In genomic region chr6:131466838-131467237, GRCm38 (mm10) we compare ENCODE assay signal across 13 mouse cellular contexts. TPM values are rescaled to one million over a fixed set of nuclear protein-coding genes. Genes with fewer than 3 reads are reported as not detected.
DNase-seq lines count a peak whose midpoint lies in the region; ATAC-seq and TF ChIP-seq lines count a peak whose summit lies in the region.
"Had no signal": no experiment of that assay in that cellular context is flagged by ENCODE, and none has a peak within 500 bp of the region (broad histone marks: within the 10 kb centered on the region; RNA-seq: fewer than 3 reads in every experiment).

No protein-coding gene starts in this region.

- TF ChIP-seq EP300 in heart, adult 2 months (IDR thresholded peaks at IDR 0.05; ENCODE audit: insufficient read depth, low read depth, low read length): no peak

- H3K9ac ChIP-seq in heart, adult 2 months (ENCODE audit: low read depth, low read length): no peak overlapping the region
- H3K9ac ChIP-seq in midbrain, embryonic 14.5 days (replicated peaks; ENCODE audit: low read length): no peak overlapping the region
- no peak overlapping the region for H3K9ac ChIP-seq in midbrain, embryonic 11.5 days (ENCODE audit: low read length)
- H3K9ac ChIP-seq in embryonic facial prominence, embryonic 14.5 days (ENCODE audit: low read depth, low read length): no peak overlapping the region
- H3K9ac ChIP-seq: liver, embryonic 13.5 days had no signal

- no peak for ATAC-seq in midbrain, embryonic 14.5 days (ENCODE audit: low FRiP score, low TSS enrichment)
- no peak for ATAC-seq in midbrain, embryonic 11.5 days (ENCODE audit: low FRiP score)
- ATAC-seq in embryonic facial prominence, embryonic 14.5 days (ENCODE audit: low read depth): no peak

- DNase-seq in heart, adult 2 months: no peak
- DNase-seq in heart, embryonic 10.5 days (ENCODE audit: low spot score): no peak
- peak; percentile 62 for DNase-seq in midbrain, embryonic 14.5 days
- DNase-seq in midbrain, embryonic 11.5 days (ENCODE audit: low spot score, missing footprints): no peak
- DNase-seq in embryonic facial prominence, embryonic 14.5 days (ENCODE audit: low spot score): peak; percentile 33
- peak; percentile 9 for DNase-seq in telencephalon, adult 2 months (ENCODE audit: low read depth, low spot score)
- DNase-seq in gastrocnemius, postnatal 10 days: no peak
- DNase-seq in gastrocnemius, adult 8-10 months (ENCODE audit: low spot score in 2 of 2): no peak
- DNase-seq: cerebellum, adult 18-20 months; gastrocnemius, postnatal 14 days; liver, embryonic 13.5 days had no signal

- TF ChIP-seq POLR2A in heart, adult 2 months (IDR thresholded peaks at IDR 0.05; ENCODE audit: insufficient read depth, low read depth, low read length): no peak

- intact Hi-C loops in heart, adult 2 months (cut with DNase I): no loop called here

- no peaks in the 10 kb centered on the region for H3K4me1 ChIP-seq in heart, adult 2 months (ENCODE audit: control insufficient read depth, insufficient read depth, low read length)
- H3K4me1 ChIP-seq in heart, embryonic 10.5 days: no peaks in the 10 kb centered on the region
- no peaks in the 10 kb centered on the region for H3K4me1 ChIP-seq in midbrain, embryonic 14.5 days (ENCODE audit: control insufficient read depth, insufficient read depth, low read length)
- H3K4me1 ChIP-seq in midbrain, embryonic 11.5 days (ENCODE audit: control insufficient read depth, insufficient read depth, low read length): no peaks in the 10 kb centered on the region
- no peaks in the 10 kb centered on the region for H3K4me1 ChIP-seq in embryonic facial prominence, embryonic 14.5 days (ENCODE audit: control insufficient read depth, insufficient read depth, low read length)
- H3K4me1 ChIP-seq: liver, embryonic 13.5 days had no signal

- H3K27me3 ChIP-seq in heart, adult 2 months (ENCODE audit: control insufficient read depth, insufficient read depth, low read length): no peaks in the 10 kb centered on the region
- no peaks in the 10 kb centered on the region for H3K27me3 ChIP-seq in heart, embryonic 10.5 days (ENCODE audit: insufficient read depth, poor library complexity, severe bottlenecking)
- no peaks in the 10 kb centered on the region for H3K27me3 ChIP-seq in midbrain, embryonic 14.5 days (ENCODE audit: control insufficient read depth, insufficient read depth, low read length)
- no peaks in the 10 kb centered on the region for H3K27me3 ChIP-seq in midbrain, embryonic 11.5 days (ENCODE audit: control insufficient read depth, insufficient read depth, low read length)
- no peaks in the 10 kb centered on the region for H3K27me3 ChIP-seq in embryonic facial prominence, embryonic 14.5 days (replicated peaks; ENCODE audit: control insufficient read depth, insufficient read depth, low read length)
- H3K27me3 ChIP-seq: liver, embryonic 13.5 days had no signal

- H3K4me2 ChIP-seq in midbrain, embryonic 14.5 days (ENCODE audit: low read length): no peak overlapping the region
- H3K4me2 ChIP-seq in midbrain, embryonic 11.5 days: no peak overlapping the region
- no peak overlapping the region for H3K4me2 ChIP-seq in embryonic facial prominence, embryonic 14.5 days (ENCODE audit: low read depth, low read length)
- H3K4me2 ChIP-seq: liver, embryonic 13.5 days had no signal

- no peak overlapping the region for H3K27ac ChIP-seq in heart, adult 2 months
- H3K27ac ChIP-seq in heart, embryonic 10.5 days: no peak overlapping the region
- no peak overlapping the region for H3K27ac ChIP-seq in midbrain, embryonic 14.5 days (replicated peaks; ENCODE audit: low read depth, low read length)
- H3K27ac ChIP-seq in midbrain, embryonic 11.5 days (ENCODE audit: low read depth, low read length): no peak overlapping the region
- no peak overlapping the region for H3K27ac ChIP-seq in embryonic facial prominence, embryonic 14.5 days (replicated peaks; ENCODE audit: low read depth, low read length)
- H3K27ac ChIP-seq: liver, embryonic 13.5 days had no signal

- no peaks in the 10 kb centered on the region for H3K36me3 ChIP-seq in heart, adult 2 months (ENCODE audit: control insufficient read depth, insufficient read depth, low read length)
- no peaks in the 10 kb centered on the region for H3K36me3 ChIP-seq in heart, embryonic 10.5 days
- no peaks in the 10 kb centered on the region for H3K36me3 ChIP-seq in midbrain, embryonic 14.5 days (ENCODE audit: control insufficient read depth, insufficient read depth, low read length)
- H3K36me3 ChIP-seq in midbrain, embryonic 11.5 days (ENCODE audit: control insufficient read depth, insufficient read depth, low read length): no peaks in the 10 kb centered on the region
- H3K36me3 ChIP-seq in embryonic facial prominence, embryonic 14.5 days (ENCODE audit: control insufficient read depth, insufficient read depth, low read length): no peaks in the 10 kb centered on the region
- H3K36me3 ChIP-seq: liver, embryonic 13.5 days had no signal

- H3K79me2 ChIP-seq in heart, adult 2 months (replicated peaks; ENCODE audit: control insufficient read depth, insufficient read depth, low read length): no peaks in the 10 kb centered on the region

- peak; percentile 69 for TF ChIP-seq CTCF in heart, adult 2 months (IDR thresholded peaks at IDR 0.05)

- no peaks in the 10 kb centered on the region for H3K9me3 ChIP-seq in heart, embryonic 10.5 days
- H3K9me3 ChIP-seq in midbrain, embryonic 14.5 days (ENCODE audit: control insufficient read depth, low read length): no peaks in the 10 kb centered on the region
- no peaks in the 10 kb centered on the region for H3K9me3 ChIP-seq in midbrain, embryonic 11.5 days (ENCODE audit: control insufficient read depth, low read length)
- no peaks in the 10 kb centered on the region for H3K9me3 ChIP-seq in embryonic facial prominence, embryonic 14.5 days (ENCODE audit: control insufficient read depth, low read length)
- H3K9me3 ChIP-seq: liver, embryonic 13.5 days had no signal

- no peak overlapping the region for H3K4me3 ChIP-seq in heart, adult 2 months
- H3K4me3 ChIP-seq in heart, embryonic 10.5 days: no peak overlapping the region
- H3K4me3 ChIP-seq in midbrain, embryonic 14.5 days (replicated peaks; ENCODE audit: low read depth, low read length): no peak overlapping the region
- H3K4me3 ChIP-seq in midbrain, embryonic 11.5 days (ENCODE audit: low read depth, low read length): no peak overlapping the region
- no peak overlapping the region for H3K4me3 ChIP-seq in embryonic facial prominence, embryonic 14.5 days (ENCODE audit: low read depth, low read length)
- H3K4me3 ChIP-seq: liver, embryonic 13.5 days had no signal

RNA-seq across cellular contexts. Expression of gene 5430401F13Rik, which starts 19.4 kb away (rescaled TPM):
- not detected for total RNA-seq in heart, adult 2 months (2021)
- not detected in 2 replicates for polyA plus RNA-seq in heart, adult 2 months (2012; rRNA removed)
- polyA plus RNA-seq in heart, embryonic 10.5 days (2016; fragmentation: Nextera tagmentation; extraction: Ambion mirVana): not detected in 2 replicates
- polyA plus RNA-seq in midbrain, embryonic 14.5 days (2014; fragmentation: Nextera tagmentation; extraction: Ambion mirVana): not detected in 2 replicates
- not detected in 2 replicates for polyA plus RNA-seq in midbrain, embryonic 11.5 days (2014; fragmentation: Nextera tagmentation; extraction: Ambion mirVana)
- polyA plus RNA-seq in embryonic facial prominence, embryonic 14.5 days (2014; fragmentation: Nextera tagmentation; extraction: Ambion mirVana): 0.55 and 3.7 TPM in 2 replicates
- not detected for total RNA-seq in gastrocnemius, postnatal 10 days (2021)
- total RNA-seq in gastrocnemius, adult 8-10 months (2022): not detected
- total RNA-seq: gastrocnemius, postnatal 14 days had no signal
- polyA plus RNA-seq: kidney, embryonic 14.5 days; liver, embryonic 13.5 days; neural tube, embryonic 11.5 days had no signal

RNA-seq across cellular contexts. Expression of gene Gm6619, which starts 19.4 kb away (rescaled TPM):
- not detected for total RNA-seq in heart, adult 2 months (2021)
- not detected in 2 replicates for polyA plus RNA-seq in heart, adult 2 months (2012; rRNA removed)
- not detected in 2 replicates for polyA plus RNA-seq in heart, embryonic 10.5 days (2016; fragmentation: Nextera tagmentation; extraction: Ambion mirVana)
- not detected in 2 replicates for polyA plus RNA-seq in midbrain, embryonic 14.5 days (2014; fragmentation: Nextera tagmentation; extraction: Ambion mirVana)
- not detected in 2 replicates for polyA plus RNA-seq in midbrain, embryonic 11.5 days (2014; fragmentation: Nextera tagmentation; extraction: Ambion mirVana)
- 1.9 and 6.4 TPM in 2 replicates for polyA plus RNA-seq in embryonic facial prominence, embryonic 14.5 days (2014; fragmentation: Nextera tagmentation; extraction: Ambion mirVana)
- not detected for total RNA-seq in gastrocnemius, postnatal 10 days (2021)
- total RNA-seq in gastrocnemius, adult 8-10 months (2022): not detected
- total RNA-seq: gastrocnemius, postnatal 14 days had no signal
- polyA plus RNA-seq: kidney, embryonic 14.5 days; liver, embryonic 13.5 days; neural tube, embryonic 11.5 days had no signal

Comparison
In these comparisons a context has a peak if more than half of its experiments do, and no peak if none do; other contexts are left out.
1. DNase-seq: peak in midbrain, embryonic 14.5 days (single experiment), embryonic facial prominence, embryonic 14.5 days (single experiment) and telencephalon, adult 2 months (single experiment); none in heart, adult 2 months (0 of 2), heart, embryonic 10.5 days (single experiment), midbrain, embryonic 11.5 days (single experiment), gastrocnemius, postnatal 10 days (single experiment) and gastrocnemius, adult 8-10 months (0 of 2).